Comparison of ENCODE assay signal across 10 mouse cellular contexts in the genomic region with DNA sequence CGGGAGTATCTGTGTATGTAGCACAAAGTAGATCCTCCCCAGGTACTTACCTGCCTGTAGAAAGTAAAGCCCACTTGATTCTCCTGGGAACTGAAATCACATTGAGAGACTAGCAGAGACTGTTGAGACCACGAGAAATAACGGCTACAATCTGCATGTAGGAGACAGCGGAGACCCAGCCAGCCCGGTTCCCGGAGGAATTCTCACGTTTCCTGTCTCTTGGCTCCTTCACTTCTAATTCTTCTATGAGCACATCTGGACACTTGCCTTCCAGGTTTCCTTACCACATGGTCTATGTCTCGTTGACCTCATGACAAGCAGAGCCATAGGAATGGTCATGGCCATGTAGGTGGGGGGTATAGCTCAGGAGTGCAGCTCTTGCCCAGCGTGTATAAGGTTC. TPM values are rescaled to one million over a fixed set of nuclear protein-coding genes. Genes with fewer than 3 reads are reported as not detected.
DNase-seq lines count a peak whose midpoint lies in the region; ATAC-seq and TF ChIP-seq lines count a peak whose summit lies in the region.
"Had no signal": no experiment of that assay in that cellular context is flagged by ENCODE, and none has a peak within 500 bp of the region (broad histone marks: within the 10 kb centered on the region; RNA-seq: fewer than 3 reads in every experiment).

No protein-coding gene starts in this region.

- no peak overlapping the region for H3K27ac ChIP-seq in forebrain, embryonic 13.5 days
- H3K27ac ChIP-seq in forebrain, embryonic 11.5 days (ENCODE audit: low read depth, low read length): no peak overlapping the region
- peak overlapping the region; percentile 19; the same call in 1 of the 2 replicates for H3K27ac ChIP-seq in hindbrain, embryonic 16.5 days (ENCODE audit: low read depth, low read length)
- no peak overlapping the region for H3K27ac ChIP-seq in hindbrain, embryonic 10.5 days
- peak overlapping the region; percentile 69 for H3K27ac ChIP-seq in lung, embryonic 16.5 days (ENCODE audit: low read length)
- H3K27ac ChIP-seq in left cerebral cortex, adult 2 months: no peak overlapping the region
- H3K27ac ChIP-seq: midbrain, embryonic 12.5 days had no signal

- WGBS in forebrain, embryonic 13.5 days: 85% methylated on average over 9 of the region's 9 CpGs
- WGBS in forebrain, embryonic 11.5 days: 85% methylated on average over 9 of the region's 9 CpGs
- 77% methylated on average over 9 of the region's 9 CpGs for WGBS in hindbrain, embryonic 16.5 days
- WGBS in hindbrain, embryonic 10.5 days: 85% methylated on average over 9 of the region's 9 CpGs
- 80% methylated on average over 9 of the region's 9 CpGs for WGBS in lung, embryonic 16.5 days

- H3K36me3 ChIP-seq in forebrain, embryonic 13.5 days (ENCODE audit: poor library complexity, severe bottlenecking): no peaks in the 10 kb centered on the region
- H3K36me3 ChIP-seq in forebrain, embryonic 11.5 days (ENCODE audit: control insufficient read depth, insufficient read depth, low read length): no peaks in the 10 kb centered on the region
- no peaks in the 10 kb centered on the region for H3K36me3 ChIP-seq in hindbrain, embryonic 16.5 days (ENCODE audit: control insufficient read depth, insufficient read depth, low read length)
- no peaks in the 10 kb centered on the region for H3K36me3 ChIP-seq in hindbrain, embryonic 10.5 days
- H3K36me3 ChIP-seq in lung, embryonic 16.5 days (ENCODE audit: control insufficient read depth, insufficient read depth, low read length): no peaks in the 10 kb centered on the region
- H3K36me3 ChIP-seq: midbrain, embryonic 12.5 days had no signal

- peak overlapping the region; percentile 44; the same call in 1 of the 2 replicates for H3K4me2 ChIP-seq in forebrain, embryonic 13.5 days
- no peak overlapping the region for H3K4me2 ChIP-seq in forebrain, embryonic 11.5 days (ENCODE audit: low read depth, low read length, severe bottlenecking)
- no peak overlapping the region for H3K4me2 ChIP-seq in hindbrain, embryonic 16.5 days (ENCODE audit: low read length)
- H3K4me2 ChIP-seq in lung, embryonic 16.5 days (ENCODE audit: low read depth, low read length): no peak overlapping the region
- H3K4me2 ChIP-seq: midbrain, embryonic 12.5 days had no signal

- peaks cover 20% of the 10 kb centered on the region for H3K4me1 ChIP-seq in forebrain, embryonic 13.5 days
- H3K4me1 ChIP-seq in forebrain, embryonic 11.5 days (replicated peaks; ENCODE audit: control insufficient read depth, insufficient read depth, low read length): peaks cover 9% of the 10 kb centered on the region
- H3K4me1 ChIP-seq in hindbrain, embryonic 16.5 days (ENCODE audit: control insufficient read depth, insufficient read depth, low read depth, low read length): peaks cover 10% of the 10 kb centered on the region
- H3K4me1 ChIP-seq in hindbrain, embryonic 10.5 days (replicated peaks): peaks cover 11% of the 10 kb centered on the region; the same call in 1 of the 2 replicates
- H3K4me1 ChIP-seq in lung, embryonic 16.5 days (replicated peaks; ENCODE audit: control insufficient read depth, insufficient read depth, low read length): peaks cover 16% of the 10 kb centered on the region

- H3K27me3 ChIP-seq in forebrain, embryonic 13.5 days: peaks cover 79% of the 10 kb centered on the region
- peaks cover 58% of the 10 kb centered on the region for H3K27me3 ChIP-seq in forebrain, embryonic 11.5 days (ENCODE audit: control insufficient read depth, insufficient read depth, low read length)
- H3K27me3 ChIP-seq in hindbrain, embryonic 16.5 days (replicated peaks; ENCODE audit: control insufficient read depth, insufficient read depth, low read length): no peaks in the 10 kb centered on the region
- peaks cover 48% of the 10 kb centered on the region for H3K27me3 ChIP-seq in hindbrain, embryonic 10.5 days (ENCODE audit: insufficient read depth, poor library complexity, severe bottlenecking)
- H3K27me3 ChIP-seq in lung, embryonic 16.5 days (ENCODE audit: control insufficient read depth, insufficient read depth, low read depth, low read length): no peaks in the 10 kb centered on the region

- no peak overlapping the region for H3K4me3 ChIP-seq in forebrain, embryonic 13.5 days
- no peak overlapping the region for H3K4me3 ChIP-seq in forebrain, embryonic 11.5 days (ENCODE audit: low read depth, low read length)
- H3K4me3 ChIP-seq in hindbrain, embryonic 16.5 days (ENCODE audit: low read length): no peak overlapping the region
- no peak overlapping the region for H3K4me3 ChIP-seq in hindbrain, embryonic 10.5 days
- H3K4me3 ChIP-seq in lung, embryonic 16.5 days (ENCODE audit: low read length): no peak overlapping the region
- no peak overlapping the region for H3K4me3 ChIP-seq in left cerebral cortex, adult 2 months
- H3K4me3 ChIP-seq: midbrain, embryonic 12.5 days had no signal

- no peak for ATAC-seq in forebrain, embryonic 13.5 days
- no peak for ATAC-seq in forebrain, embryonic 11.5 days (replicated peaks; ENCODE audit: low FRiP score)
- no peak for ATAC-seq in hindbrain, embryonic 16.5 days
- 0 out of 2 replicates have a peak, but pooled peaks have one; percentile 6 for ATAC-seq in lung, embryonic 16.5 days (ENCODE audit: low read depth)

- intact Hi-C loops in left cerebral cortex, adult 2 months (cut with DNase I): no loop called here

- H3K9ac ChIP-seq in forebrain, embryonic 13.5 days: no peak overlapping the region
- no peak overlapping the region for H3K9ac ChIP-seq in forebrain, embryonic 11.5 days (ENCODE audit: low read length)
- no peak overlapping the region for H3K9ac ChIP-seq in hindbrain, embryonic 16.5 days (ENCODE audit: low read depth, low read length)
- no peak overlapping the region for H3K9ac ChIP-seq in lung, embryonic 16.5 days (ENCODE audit: low read length)
- H3K9ac ChIP-seq: forebrain, postnatal 0 days; midbrain, embryonic 12.5 days had no signal

- no peak for TF ChIP-seq CTCF in left cerebral cortex, adult 2 months (IDR thresholded peaks at IDR 0.05)

- H3K9me3 ChIP-seq in forebrain, embryonic 13.5 days (replicated peaks): no peaks in the 10 kb centered on the region
- H3K9me3 ChIP-seq in forebrain, embryonic 11.5 days (ENCODE audit: control insufficient read depth, low read length): no peaks in the 10 kb centered on the region
- H3K9me3 ChIP-seq in hindbrain, embryonic 16.5 days (ENCODE audit: control insufficient read depth, low read length): no peaks in the 10 kb centered on the region
- no peaks in the 10 kb centered on the region for H3K9me3 ChIP-seq in hindbrain, embryonic 10.5 days
- no peaks in the 10 kb centered on the region for H3K9me3 ChIP-seq in lung, embryonic 16.5 days (ENCODE audit: control insufficient read depth, low read length)
- H3K9me3 ChIP-seq: midbrain, embryonic 12.5 days had no signal

- no peak for DNase-seq in forebrain, embryonic 11.5 days (ENCODE audit: low spot score)
- no peak for DNase-seq in hindbrain, embryonic 10.5 days (ENCODE audit: low spot score)
- DNase-seq in lung, postnatal 36 days: no peak
- DNase-seq in left cerebral cortex, adult 2 months (ENCODE audit: extremely low spot score in 1 of 2, low spot score in 2 of 2): no peak
- no peak for DNase-seq in retina, postnatal 1 day

RNA-seq across cellular contexts. Expression of a gene that starts 0.8 kb away (rescaled TPM):
- 1.4 and 1.5 TPM in 2 replicates for polyA plus RNA-seq in forebrain, embryonic 13.5 days (2015; fragmentation: Nextera tagmentation; extraction: Ambion mirVana)
- polyA plus RNA-seq in forebrain, embryonic 11.5 days (2014; fragmentation: Nextera tagmentation; extraction: Ambion mirVana): 0.63 and 0.87 TPM in 2 replicates
- 4.9 and 6.7 TPM in 2 replicates for polyA plus RNA-seq in hindbrain, embryonic 16.5 days (2015; fragmentation: Nextera tagmentation; extraction: Ambion mirVana)
- polyA plus RNA-seq in hindbrain, embryonic 10.5 days (2016; fragmentation: Nextera tagmentation; extraction: Ambion mirVana): 0.20 and 0.34 TPM in 2 replicates
- polyA plus RNA-seq in lung, embryonic 16.5 days (2015; fragmentation: Nextera tagmentation; extraction: Ambion mirVana): 13.6 and 18.1 TPM in 2 replicates
- 10 to 100 TPM; 26.2 to 26.5 TPM for total RNA-seq in left cerebral cortex, adult 2 months (2021)
- polyA plus RNA-seq: midbrain, embryonic 12.5 days had no signal

Comparison
In these comparisons a context has a peak if more than half of its experiments do, and no peak if none do; other contexts are left out.
1. H3K27ac ChIP-seq: peak in hindbrain, embryonic 16.5 days (single experiment) and lung, embryonic 16.5 days (single experiment); none in forebrain, embryonic 13.5 days (single experiment), forebrain, embryonic 11.5 days (single experiment), hindbrain, embryonic 10.5 days (single experiment) and left cerebral cortex, adult 2 months (single experiment).